Mouse (Mus musculus): Measurements from ENCODE around the gene Ovch2. TPM values are rescaled to one million over a fixed set of nuclear protein-coding genes. Genes with fewer than 3 reads are reported as not detected.

Gene Ovch2
- polyA plus RNA-seq, 1 experiment from 2014 or later = not detected

DNA sequence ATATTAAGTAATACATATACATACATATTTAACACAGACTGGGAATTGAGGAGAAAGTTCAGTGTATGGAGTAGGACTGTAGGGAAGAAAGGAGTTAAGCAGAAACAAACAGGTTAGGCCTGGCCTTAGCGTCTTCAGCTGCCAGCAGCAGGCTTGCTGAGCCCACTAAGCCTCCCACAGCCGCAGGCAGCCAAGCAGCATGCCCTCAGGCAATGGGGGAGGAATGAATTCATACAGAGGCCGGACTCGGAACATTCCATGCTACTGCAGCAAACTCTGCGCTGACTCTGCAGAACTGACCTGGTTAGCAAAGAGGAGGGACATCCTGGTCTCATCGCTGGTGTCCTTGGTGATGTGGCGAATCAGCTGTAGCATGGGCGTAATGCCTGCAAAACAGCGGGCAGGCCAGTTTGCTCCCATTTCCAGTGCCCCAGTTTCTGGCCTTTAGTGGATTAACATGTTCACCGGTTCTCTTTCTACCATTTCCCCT, 48.9 kb downstream of the Ovch2 start:
- H3K9me3 ChIP-seq (replicated peaks; ENCODE audit: control insufficient read depth, low read length) = no peaks in the 10 kb centered on the region
- no peak overlapping the region for H3K4me3 ChIP-seq (ENCODE audit: low read depth, low read length)
- no peak for DNase-seq (ENCODE audit: low spot score)
- H3K4me1 ChIP-seq (ENCODE audit: control insufficient read depth, insufficient read depth, low read length) = no peaks in the 10 kb centered on the region
- no peaks in the 10 kb centered on the region for H3K27me3 ChIP-seq (ENCODE audit: control insufficient read depth, insufficient read depth, low read length)
- H3K4me2 ChIP-seq (ENCODE audit: low read depth, low read length) = no peak overlapping the region
- H3K9ac ChIP-seq (replicated peaks; ENCODE audit: low read length) = no peak overlapping the region
- no peaks in the 10 kb centered on the region for H3K36me3 ChIP-seq (replicated peaks; ENCODE audit: control insufficient read depth, insufficient read depth, low read depth, low read length)
- H3K27ac ChIP-seq (replicated peaks; ENCODE audit: low read depth, low read length) = no peak overlapping the region
- WGBS = 70% methylated on average over 10 of the region's 10 CpGs
- no peak for ATAC-seq (replicated peaks; ENCODE audit: insufficient number of reproducible peaks, low FRiP score, low TSS enrichment, low read depth)

DNA sequence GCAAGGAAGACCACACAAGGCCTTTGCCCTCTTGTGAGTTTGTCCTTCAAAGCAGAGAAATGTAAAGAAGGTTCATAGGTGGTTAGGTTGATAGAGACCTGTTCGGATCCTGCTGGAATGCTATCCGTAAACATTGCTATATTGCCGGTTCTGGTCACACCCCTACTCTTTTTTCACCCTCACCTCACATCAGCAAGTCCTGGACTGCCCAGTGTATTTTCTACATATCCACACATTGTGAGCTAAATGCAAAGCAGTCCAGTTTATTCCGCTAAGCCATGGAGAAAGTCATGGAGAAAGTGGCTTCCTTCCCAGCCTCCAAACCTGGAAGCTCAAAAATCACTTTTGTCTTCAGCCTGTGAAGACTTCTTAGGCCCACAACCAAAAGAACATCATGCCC, 51.3 kb downstream of the Ovch2 start:
- H3K4me3 ChIP-seq (ENCODE audit: low read depth, low read length) = no peak overlapping the region
- no peaks in the 10 kb centered on the region for H3K36me3 ChIP-seq (replicated peaks; ENCODE audit: control insufficient read depth, insufficient read depth, low read depth, low read length)
- H3K27me3 ChIP-seq (ENCODE audit: control insufficient read depth, insufficient read depth, low read length) = no peaks in the 10 kb centered on the region
- no peaks in the 10 kb centered on the region for H3K9me3 ChIP-seq (replicated peaks; ENCODE audit: control insufficient read depth, low read length)
- DNase-seq (ENCODE audit: low spot score) (no peak), ATAC-seq (replicated peaks; ENCODE audit: insufficient number of reproducible peaks, low FRiP score, low TSS enrichment, low read depth) (no peak)
- H3K4me1 ChIP-seq (ENCODE audit: control insufficient read depth, insufficient read depth, low read length) = no peaks in the 10 kb centered on the region
- H3K27ac ChIP-seq (replicated peaks; ENCODE audit: low read depth, low read length) = no peak overlapping the region
- H3K9ac ChIP-seq (replicated peaks; ENCODE audit: low read length) = no peak overlapping the region
- WGBS = 92% methylated on average over 4 of the region's 4 CpGs
- no peak overlapping the region for H3K4me2 ChIP-seq (ENCODE audit: low read depth, low read length)

DNA sequence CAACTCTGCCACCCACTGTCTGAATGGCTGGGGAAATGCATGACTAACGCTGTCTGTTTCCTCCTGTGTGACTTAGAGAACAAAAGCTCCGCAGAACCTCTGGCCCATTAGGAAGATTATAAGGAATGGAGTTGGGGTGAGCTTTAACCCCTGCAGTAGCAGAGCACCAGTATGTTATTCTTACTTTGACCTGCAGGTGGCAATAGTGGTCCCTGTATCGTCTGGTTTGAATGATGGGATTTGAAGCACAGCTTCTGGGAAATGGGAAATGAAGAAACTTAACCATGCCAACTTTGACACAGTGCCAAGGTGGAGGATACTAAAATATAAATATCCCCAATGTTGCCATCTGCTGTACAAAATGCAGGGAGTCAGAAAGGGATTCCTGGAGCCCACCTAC, 51.7 kb downstream of the Ovch2 start:
- 4% methylated on average over 3 of the region's 3 CpGs for WGBS
- H3K9me3 ChIP-seq (replicated peaks; ENCODE audit: control insufficient read depth, low read length) = no peaks in the 10 kb centered on the region
- no peaks in the 10 kb centered on the region for H3K27me3 ChIP-seq (ENCODE audit: control insufficient read depth, insufficient read depth, low read length)
- peak; percentile 85 for DNase-seq (ENCODE audit: low spot score)
- H3K36me3 ChIP-seq (replicated peaks; ENCODE audit: control insufficient read depth, insufficient read depth, low read depth, low read length) = no peaks in the 10 kb centered on the region
- H3K27ac ChIP-seq (replicated peaks; ENCODE audit: low read depth, low read length) = no peak overlapping the region
- no peaks in the 10 kb centered on the region for H3K4me1 ChIP-seq (ENCODE audit: control insufficient read depth, insufficient read depth, low read length)
- ATAC-seq (replicated peaks; ENCODE audit: insufficient number of reproducible peaks, low FRiP score, low TSS enrichment, low read depth) = no peak
- H3K4me2 ChIP-seq (ENCODE audit: low read depth, low read length) = no peak overlapping the region
- H3K4me3 ChIP-seq (ENCODE audit: low read depth, low read length) = no peak overlapping the region
- no peak overlapping the region for H3K9ac ChIP-seq (replicated peaks; ENCODE audit: low read length)

- no peak for ATAC-seq (replicated peaks; ENCODE audit: insufficient number of reproducible peaks, low FRiP score, low TSS enrichment, low read depth)
Measured at GRCm38 (mm10) chr7:107747954-107748353, 53.1 kb downstream of the Ovch2 start.

DNA sequence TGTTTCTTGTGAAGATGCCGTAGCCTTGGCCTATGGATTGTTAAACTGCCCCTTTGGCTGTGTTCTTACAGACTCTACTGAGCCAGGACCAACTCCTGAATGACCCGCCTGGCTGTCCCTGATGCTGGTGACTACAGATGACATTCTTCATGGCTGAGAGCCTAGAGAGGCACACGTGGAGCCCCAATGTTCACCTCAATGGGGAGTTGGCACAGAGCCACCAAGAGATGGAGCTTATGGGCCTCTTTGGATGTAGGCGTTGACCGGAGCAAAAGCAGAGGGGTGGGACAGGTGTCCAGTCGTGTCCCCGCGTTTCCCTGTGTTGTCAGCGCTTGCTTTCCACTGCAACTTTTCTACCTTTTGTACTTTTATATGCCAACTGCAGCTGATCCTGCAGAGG, 53.5 kb downstream of the Ovch2 start:
- no peak overlapping the region for H3K27ac ChIP-seq (replicated peaks; ENCODE audit: low read depth, low read length)
- ATAC-seq (replicated peaks; ENCODE audit: insufficient number of reproducible peaks, low FRiP score, low TSS enrichment, low read depth) = no peak
- H3K4me3 ChIP-seq (ENCODE audit: low read depth, low read length) = no peak overlapping the region
- no peak overlapping the region for H3K9ac ChIP-seq (replicated peaks; ENCODE audit: low read length)
- 91% methylated on average over 9 of the region's 9 CpGs for WGBS
- no peaks in the 10 kb centered on the region for H3K9me3 ChIP-seq (replicated peaks; ENCODE audit: control insufficient read depth, low read length)
- no peaks in the 10 kb centered on the region for H3K36me3 ChIP-seq (replicated peaks; ENCODE audit: control insufficient read depth, insufficient read depth, low read depth, low read length)
- DNase-seq (ENCODE audit: low spot score) = no peak
- H3K27me3 ChIP-seq (ENCODE audit: control insufficient read depth, insufficient read depth, low read length) = no peaks in the 10 kb centered on the region
- H3K4me1 ChIP-seq (ENCODE audit: control insufficient read depth, insufficient read depth, low read length) = no peaks in the 10 kb centered on the region
- H3K4me2 ChIP-seq (ENCODE audit: low read depth, low read length) = no peak overlapping the region

More at GRCm38 (mm10) chr7:107747954-107748353, 53.1 kb downstream of the Ovch2 start:
- H3K27ac ChIP-seq (replicated peaks; ENCODE audit: low read depth, low read length) = no peak overlapping the region
- H3K27me3 ChIP-seq (ENCODE audit: control insufficient read depth, insufficient read depth, low read length) = no peaks in the 10 kb centered on the region
- H3K9me3 ChIP-seq (replicated peaks; ENCODE audit: control insufficient read depth, low read length) = no peaks in the 10 kb centered on the region
- H3K36me3 ChIP-seq (replicated peaks; ENCODE audit: control insufficient read depth, insufficient read depth, low read depth, low read length) = no peaks in the 10 kb centered on the region
- no peak overlapping the region for H3K9ac ChIP-seq (replicated peaks; ENCODE audit: low read length)
- no peak overlapping the region for H3K4me3 ChIP-seq (ENCODE audit: low read depth, low read length)
- no peaks in the 10 kb centered on the region for H3K4me1 ChIP-seq (ENCODE audit: control insufficient read depth, insufficient read depth, low read length)
- peak; percentile 81 for DNase-seq (ENCODE audit: low spot score)
- WGBS = 15% methylated on average over 2 of the region's 2 CpGs
- H3K4me2 ChIP-seq (ENCODE audit: low read depth, low read length) = no peak overlapping the region

DNA sequence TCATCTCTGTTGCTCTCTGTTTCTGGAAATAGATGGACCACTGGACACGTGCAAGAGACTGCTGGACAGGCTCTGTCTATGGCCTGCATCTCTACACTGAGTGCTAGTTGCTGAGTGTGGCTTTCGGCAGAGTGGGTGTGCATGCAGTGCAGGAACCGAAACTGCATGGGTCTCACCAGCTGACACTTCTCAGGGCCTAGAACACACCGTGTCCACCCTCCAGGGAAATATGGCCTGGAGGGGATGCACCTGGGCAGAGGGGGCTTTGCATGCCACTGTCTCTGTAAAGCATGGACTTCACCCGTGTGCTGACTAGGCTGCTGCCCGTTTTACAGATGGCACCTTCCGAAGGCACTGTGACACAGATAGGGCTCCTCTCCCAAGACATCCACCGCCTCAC, 55.0 kb downstream of the Ovch2 start:
- H3K4me1 ChIP-seq (ENCODE audit: control insufficient read depth, insufficient read depth, low read length) = no peaks in the 10 kb centered on the region
- H3K4me2 ChIP-seq (ENCODE audit: low read depth, low read length) = no peak overlapping the region
- no peaks in the 10 kb centered on the region for H3K36me3 ChIP-seq (replicated peaks; ENCODE audit: control insufficient read depth, insufficient read depth, low read depth, low read length)
- DNase-seq (ENCODE audit: low spot score) = no peak
- no peak for ATAC-seq (replicated peaks; ENCODE audit: insufficient number of reproducible peaks, low FRiP score, low TSS enrichment, low read depth)
- H3K27ac ChIP-seq (replicated peaks; ENCODE audit: low read depth, low read length) = no peak overlapping the region
- no peaks in the 10 kb centered on the region for H3K9me3 ChIP-seq (replicated peaks; ENCODE audit: control insufficient read depth, low read length)
- H3K27me3 ChIP-seq (ENCODE audit: control insufficient read depth, insufficient read depth, low read length) = no peaks in the 10 kb centered on the region
- WGBS = 90% methylated on average over 8 of the region's 8 CpGs
- no peak overlapping the region for H3K4me3 ChIP-seq (ENCODE audit: low read depth, low read length)
- no peak overlapping the region for H3K9ac ChIP-seq (replicated peaks; ENCODE audit: low read length)

DNA sequence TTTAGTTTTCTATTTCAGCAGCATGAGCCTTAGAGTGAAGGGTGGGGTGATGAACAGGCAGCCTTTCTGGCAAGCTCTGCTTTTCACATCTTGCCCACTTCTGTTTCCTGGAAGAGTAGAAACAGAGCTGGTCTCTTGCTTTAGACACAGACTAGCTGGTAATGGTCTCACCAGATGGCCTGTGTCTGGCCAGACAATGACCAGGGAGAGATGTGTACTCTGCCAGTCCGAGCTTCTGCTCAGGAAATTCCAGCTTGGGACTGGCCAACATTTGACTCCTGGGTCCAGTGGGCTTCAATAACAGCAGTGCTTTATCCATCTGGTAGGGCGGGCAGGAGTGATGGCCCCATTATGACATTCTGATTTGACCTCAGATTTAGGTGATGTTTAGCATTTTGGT, 55.9 kb downstream of the Ovch2 start:
- H3K27ac ChIP-seq (replicated peaks; ENCODE audit: low read depth, low read length) = no peak overlapping the region
- no peaks in the 10 kb centered on the region for H3K4me1 ChIP-seq (ENCODE audit: control insufficient read depth, insufficient read depth, low read length)
- H3K36me3 ChIP-seq (replicated peaks; ENCODE audit: control insufficient read depth, insufficient read depth, low read depth, low read length) = no peaks in the 10 kb centered on the region
- WGBS = 83% methylated on average over 2 of the region's 2 CpGs
- H3K4me2 ChIP-seq (ENCODE audit: low read depth, low read length) = no peak overlapping the region
- no peak overlapping the region for H3K4me3 ChIP-seq (ENCODE audit: low read depth, low read length)
- no peak for ATAC-seq (replicated peaks; ENCODE audit: insufficient number of reproducible peaks, low FRiP score, low TSS enrichment, low read depth)
- no peak overlapping the region for H3K9ac ChIP-seq (replicated peaks; ENCODE audit: low read length)
- no peaks in the 10 kb centered on the region for H3K9me3 ChIP-seq (replicated peaks; ENCODE audit: control insufficient read depth, low read length)
- H3K27me3 ChIP-seq (ENCODE audit: control insufficient read depth, insufficient read depth, low read length) = no peaks in the 10 kb centered on the region
- no peak for DNase-seq (ENCODE audit: low spot score)

GRCm38 (mm10) chr7:107744454-107744853, 56.6 kb downstream of the Ovch2 start:
- Histone ChIP-seq H3K4me2 (ENCODE audit: low read depth, low read length) (no peak overlapping the region), H3K9me3 (replicated peaks; ENCODE audit: control insufficient read depth, low read length) (no peaks in the 10 kb centered on the region), H3K4me1 (ENCODE audit: control insufficient read depth, insufficient read depth, low read length) (no peaks in the 10 kb centered on the region), H3K27ac (replicated peaks; ENCODE audit: low read depth, low read length) (no peak overlapping the region), H3K9ac (replicated peaks; ENCODE audit: low read length) (no peak overlapping the region), H3K27me3 (ENCODE audit: control insufficient read depth, insufficient read depth, low read length) (no peaks in the 10 kb centered on the region), H3K4me3 (ENCODE audit: low read depth, low read length) (no peak overlapping the region), H3K36me3 (replicated peaks; ENCODE audit: control insufficient read depth, insufficient read depth, low read depth, low read length) (no peaks in the 10 kb centered on the region)
- 92% methylated on average over 4 of the region's 4 CpGs for WGBS
- DNase-seq (ENCODE audit: low spot score) (no peak), ATAC-seq (replicated peaks; ENCODE audit: insufficient number of reproducible peaks, low FRiP score, low TSS enrichment, low read depth) (no peak)

All from embryonic facial prominence, embryonic 11.5 days (tissue).